In the genomic region with DNA sequence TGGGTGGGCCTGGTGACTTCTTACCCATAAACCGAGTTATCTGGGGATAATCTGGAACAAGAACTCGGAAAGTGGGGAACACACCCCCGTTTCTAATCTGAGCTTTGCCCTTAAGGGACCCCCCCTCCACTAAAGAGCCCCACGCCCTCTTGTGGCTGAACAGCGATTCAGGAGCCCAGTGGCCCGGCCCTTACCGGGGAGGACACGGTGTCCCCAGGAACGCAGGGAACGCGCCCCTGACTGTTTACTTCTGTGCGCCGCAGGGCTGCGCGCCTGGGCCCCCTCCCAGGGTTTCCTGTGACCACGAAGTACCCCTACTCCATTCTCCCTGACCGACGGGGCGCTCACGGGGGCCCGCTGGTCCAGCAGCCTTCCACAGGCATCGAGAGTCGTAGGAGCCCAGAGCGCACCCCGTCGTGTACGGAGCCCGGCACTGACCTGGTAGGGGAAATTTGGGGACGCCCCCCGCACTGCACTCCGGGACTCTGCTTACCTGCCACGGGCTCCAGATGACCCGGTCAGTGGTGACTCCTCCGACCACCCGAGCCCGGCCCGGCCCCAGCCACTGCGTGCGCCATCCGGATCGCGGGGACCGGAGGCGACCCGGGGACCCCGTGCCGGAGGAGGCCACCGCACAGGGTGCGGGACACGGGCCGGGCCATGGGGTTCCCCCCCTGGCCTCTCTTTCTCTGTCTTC, we compare ENCODE assay signal across 8 mouse cellular contexts. TPM values are rescaled to one million over a fixed set of nuclear protein-coding genes. Genes with fewer than 3 reads are reported as not detected.
DNase-seq lines count a peak whose midpoint lies in the region; ATAC-seq and TF ChIP-seq lines count a peak whose summit lies in the region.

No protein-coding gene starts in this region.

- no peak overlapping the region for H3K27ac ChIP-seq in testis, adult 2 months (ENCODE audit: control insufficient read depth, insufficient read depth, low read depth, low read length)
- H3K27ac ChIP-seq in forebrain, embryonic 12.5 days: no peak overlapping the region
- no peak overlapping the region for H3K27ac ChIP-seq in intestine, embryonic 16.5 days (ENCODE audit: low read length)
- H3K27ac ChIP-seq in lung, embryonic 14.5 days (ENCODE audit: low read depth): no peak overlapping the region

- peaks cover 42% of the 10 kb centered on the region for H3K4me1 ChIP-seq in testis, adult 2 months (ENCODE audit: control insufficient read depth, insufficient read depth, low read length)
- H3K4me1 ChIP-seq in forebrain, embryonic 12.5 days: peaks cover 23% of the 10 kb centered on the region
- H3K4me1 ChIP-seq in intestine, embryonic 16.5 days (ENCODE audit: control insufficient read depth, insufficient read depth, low read length): peaks cover 38% of the 10 kb centered on the region
- H3K4me1 ChIP-seq in lung, embryonic 14.5 days (ENCODE audit: insufficient read depth): no peaks in the 10 kb centered on the region; the same call in 1 of the 2 replicates

- ATAC-seq in forebrain, embryonic 12.5 days (ENCODE audit: low FRiP score): peak; percentile 9; the same call in 1 of the 2 replicates
- peak; percentile 25 for ATAC-seq in intestine, embryonic 16.5 days
- peak; percentile 21 for ATAC-seq in lung, embryonic 14.5 days (ENCODE audit: insufficient read depth)

- TF ChIP-seq POLR2A in testis, adult 2 months (IDR thresholded peaks at IDR 0.05; ENCODE audit: control insufficient read depth, low read depth, low read length): no peak

- H3K4me3 ChIP-seq in testis, adult 2 months (ENCODE audit: control insufficient read depth, low read depth, low read length): peak overlapping the region; percentile 56
- H3K4me3 ChIP-seq in forebrain, embryonic 12.5 days (replicated peaks): peak overlapping the region; percentile 45
- H3K4me3 ChIP-seq in intestine, embryonic 16.5 days (ENCODE audit: low read length): peak overlapping the region; percentile 65
- peak overlapping the region; percentile 56 for H3K4me3 ChIP-seq in lung, embryonic 14.5 days (ENCODE audit: low read depth, low read length)

- H3K27me3 ChIP-seq in testis, adult 2 months (ENCODE audit: control insufficient read depth, insufficient read depth, low read length): no peaks in the 10 kb centered on the region
- H3K27me3 ChIP-seq in forebrain, embryonic 12.5 days: peaks cover 97% of the 10 kb centered on the region
- peaks cover 30% of the 10 kb centered on the region for H3K27me3 ChIP-seq in intestine, embryonic 16.5 days (replicated peaks; ENCODE audit: control insufficient read depth, insufficient read depth, low read length)
- H3K27me3 ChIP-seq in lung, embryonic 14.5 days (ENCODE audit: insufficient read depth, low read length): peaks cover 60% of the 10 kb centered on the region

- no peak for DNase-seq in testis, postnatal 14 days (ENCODE audit: low spot score)
- no peak for DNase-seq in lung, embryonic 14.5 days
- peak; percentile 68 for DNase-seq in testis, postnatal 10 days (ENCODE audit: low spot score)
- DNase-seq in spleen, postnatal 14 days (ENCODE audit: low spot score in 2 of 2): no peak
- no peak for DNase-seq in c-Kit-positive CD71-positive TER-119-positive erythroid progenitor cells, embryonic 14.5 days (ENCODE audit: low spot score)

- under 1% methylated on average over 51 of the region's 51 CpGs for WGBS in forebrain, embryonic 12.5 days
- WGBS in intestine, embryonic 16.5 days: 1% methylated on average over 47 of the region's 51 CpGs
- WGBS in lung, embryonic 14.5 days: under 1% methylated on average over 45 of the region's 51 CpGs

- H3K9ac ChIP-seq in forebrain, embryonic 12.5 days: peak overlapping the region; percentile 59
- H3K9ac ChIP-seq in intestine, embryonic 16.5 days (ENCODE audit: low read depth, low read length): peak overlapping the region; percentile 80
- peak overlapping the region; percentile 55 for H3K9ac ChIP-seq in lung, embryonic 14.5 days

- TF ChIP-seq CTCF in testis, adult 2 months (IDR thresholded peaks at IDR 0.05; ENCODE audit: control insufficient read depth, insufficient read depth, insufficient replicate concordance, low read depth, low read length): no peak
- peak; percentile 56 for TF ChIP-seq CTCF in lung, embryonic 14.5 days (IDR thresholded peaks at IDR 0.05; ENCODE audit: low read depth)

- H3K9me3 ChIP-seq in forebrain, embryonic 12.5 days: no peaks in the 10 kb centered on the region
- no peaks in the 10 kb centered on the region for H3K9me3 ChIP-seq in intestine, embryonic 16.5 days (ENCODE audit: control insufficient read depth, low read length)
- no peaks in the 10 kb centered on the region for H3K9me3 ChIP-seq in lung, embryonic 14.5 days (ENCODE audit: low read depth, low read length)

- H3K4me2 ChIP-seq in forebrain, embryonic 12.5 days: peak overlapping the region; percentile 93
- peak overlapping the region; percentile 100 for H3K4me2 ChIP-seq in intestine, embryonic 16.5 days (ENCODE audit: low read depth, low read length)
- H3K4me2 ChIP-seq in lung, embryonic 14.5 days: peak overlapping the region; percentile 99

- no peaks in the 10 kb centered on the region for H3K36me3 ChIP-seq in testis, adult 2 months (ENCODE audit: control insufficient read depth, insufficient read depth, low read length)
- no peaks in the 10 kb centered on the region for H3K36me3 ChIP-seq in forebrain, embryonic 12.5 days (replicated peaks)
- no peaks in the 10 kb centered on the region for H3K36me3 ChIP-seq in intestine, embryonic 16.5 days (ENCODE audit: control insufficient read depth, insufficient read depth, low read length)
- no peaks in the 10 kb centered on the region for H3K36me3 ChIP-seq in lung, embryonic 14.5 days (ENCODE audit: insufficient read depth)

RNA-seq across cellular contexts. Expression of a gene that starts 0.5 kb away (rescaled TPM):
- 7.8 and 9.2 TPM in 2 replicates for polyA plus RNA-seq in testis, adult 2 months (2012; rRNA removed)
- 3.2 and 5.9 TPM in 2 replicates for polyA plus RNA-seq in forebrain, embryonic 12.5 days (2016; fragmentation: Nextera tagmentation; extraction: Ambion mirVana)
- 7.0 and 7.9 TPM in 2 replicates for polyA plus RNA-seq in intestine, embryonic 16.5 days (2015; fragmentation: Nextera tagmentation; extraction: Ambion mirVana)
- 9.5 and 12.1 TPM in 2 replicates for polyA plus RNA-seq in lung, embryonic 14.5 days (2014; fragmentation: Nextera tagmentation; extraction: Ambion mirVana)

RNA-seq across cellular contexts. Expression of a gene that starts 7.7 kb away (rescaled TPM):
- 29.7 and 31.3 TPM in 2 replicates for polyA plus RNA-seq in testis, adult 2 months (2012; rRNA removed)
- polyA plus RNA-seq in forebrain, embryonic 12.5 days (2016; fragmentation: Nextera tagmentation; extraction: Ambion mirVana): 46.6 and 49.4 TPM in 2 replicates
- 37.6 and 40.0 TPM in 2 replicates for polyA plus RNA-seq in intestine, embryonic 16.5 days (2015; fragmentation: Nextera tagmentation; extraction: Ambion mirVana)
- polyA plus RNA-seq in lung, embryonic 14.5 days (2014; fragmentation: Nextera tagmentation; extraction: Ambion mirVana): 40.5 and 42.3 TPM in 2 replicates

RNA-seq across cellular contexts. Expression of a gene that starts 13.2 kb away (rescaled TPM):
- 158 and 194 TPM in 2 replicates for polyA plus RNA-seq in testis, adult 2 months (2012; rRNA removed)
- 1.2 and 1.3 TPM in 2 replicates for polyA plus RNA-seq in forebrain, embryonic 12.5 days (2016; fragmentation: Nextera tagmentation; extraction: Ambion mirVana)
- polyA plus RNA-seq in intestine, embryonic 16.5 days (2015; fragmentation: Nextera tagmentation; extraction: Ambion mirVana): 0.84 and 1.6 TPM in 2 replicates
- 1.2 and 1.4 TPM in 2 replicates for polyA plus RNA-seq in lung, embryonic 14.5 days (2014; fragmentation: Nextera tagmentation; extraction: Ambion mirVana)

RNA-seq across cellular contexts. Expression of a gene that starts 39.0 kb away (rescaled TPM):
- 9.2 and 12.4 TPM in 2 replicates for polyA plus RNA-seq in testis, adult 2 months (2012; rRNA removed)
- 15.3 and 15.9 TPM in 2 replicates for polyA plus RNA-seq in forebrain, embryonic 12.5 days (2016; fragmentation: Nextera tagmentation; extraction: Ambion mirVana)
- 15.7 and 16.6 TPM in 2 replicates for polyA plus RNA-seq in intestine, embryonic 16.5 days (2015; fragmentation: Nextera tagmentation; extraction: Ambion mirVana)
- polyA plus RNA-seq in lung, embryonic 14.5 days (2014; fragmentation: Nextera tagmentation; extraction: Ambion mirVana): 18.5 and 19.6 TPM in 2 replicates

RNA-seq across cellular contexts. Expression of a gene that starts 39.3 kb away (rescaled TPM):
- polyA plus RNA-seq in testis, adult 2 months (2012; rRNA removed): 135 and 159 TPM in 2 replicates
- 316 and 323 TPM in 2 replicates for polyA plus RNA-seq in forebrain, embryonic 12.5 days (2016; fragmentation: Nextera tagmentation; extraction: Ambion mirVana)
- polyA plus RNA-seq in intestine, embryonic 16.5 days (2015; fragmentation: Nextera tagmentation; extraction: Ambion mirVana): 527 and 530 TPM in 2 replicates
- polyA plus RNA-seq in lung, embryonic 14.5 days (2014; fragmentation: Nextera tagmentation; extraction: Ambion mirVana): 449 and 463 TPM in 2 replicates

Comparison
In these comparisons a context has a peak if more than half of its experiments do, and no peak if none do; other contexts are left out.
1. RNA of a gene that starts 13.2 kb away (polyA plus RNA-seq): 158 to 194 TPM in testis, adult 2 months; 1.2 to 1.4 TPM in lung, embryonic 14.5 days, 1.2 to 1.3 TPM in forebrain, embryonic 12.5 days and 0.84 to 1.6 TPM in intestine, embryonic 16.5 days; every median in the first group is over 10 times any median in the second.
2. Peak in every context shown above with its lines, with median percentiles within 50 percentile points of each other: H3K4me3 ChIP-seq, ATAC-seq, H3K4me2 ChIP-seq and H3K9ac ChIP-seq.